Mouse (Mus musculus): ENCODE results near the gene Rdh13. TPM values are rescaled to one million over a fixed set of nuclear protein-coding genes. Genes with fewer than 3 reads are reported as not detected.
A peak's percentile ranks its signal among the peaks of the same experiment; 100 is the strongest.
"Not testable (repeated sequence)": the region's sequence is repeated elsewhere in the genome, so short reads cannot be mapped to it uniquely, and the experiment has no call there.

Gene Rdh13
- polyA plus RNA-seq, 1 experiment from 2014 or later: 25.9 TPM

DNA sequence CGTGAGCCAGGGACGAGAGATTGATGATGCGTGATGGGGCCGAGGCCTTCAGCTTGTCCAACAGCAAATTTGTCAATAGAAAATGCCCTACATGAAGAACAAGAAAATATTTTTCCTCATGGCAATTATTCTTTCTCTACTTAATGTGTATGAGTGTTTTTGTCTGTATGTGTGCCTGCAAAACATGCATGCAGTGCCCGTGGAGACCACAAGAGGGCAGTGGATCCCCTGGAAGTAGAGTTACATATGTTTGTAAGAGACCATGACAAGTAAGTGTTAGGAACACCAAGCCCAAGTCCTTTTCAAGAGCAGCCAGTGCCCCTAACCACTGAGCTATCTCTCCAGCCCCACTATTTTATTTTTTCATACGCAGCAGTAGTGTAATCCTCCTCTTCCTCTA is 13.9 kb downstream of the Rdh13 start:
- Histone ChIP-seq H3K4me3 (no peak overlapping the region), H3K4me2 (replicated peaks) (no peak overlapping the region), H3K27me3 (no peaks in the 10 kb centered on the region), H3K27ac (no peak overlapping the region), H3K9me3 (no peaks in the 10 kb centered on the region), H3K9ac (no peak overlapping the region), H3K36me3 (peaks cover 69% of the 10 kb centered on the region), H3K4me1 (no peaks in the 10 kb centered on the region)
- 80% methylated on average over 6 of the region's 6 CpGs for WGBS
- ATAC-seq (ENCODE audit: insufficient number of reproducible peaks, insufficient read depth, low FRiP score, low TSS enrichment): no peak

DNA sequence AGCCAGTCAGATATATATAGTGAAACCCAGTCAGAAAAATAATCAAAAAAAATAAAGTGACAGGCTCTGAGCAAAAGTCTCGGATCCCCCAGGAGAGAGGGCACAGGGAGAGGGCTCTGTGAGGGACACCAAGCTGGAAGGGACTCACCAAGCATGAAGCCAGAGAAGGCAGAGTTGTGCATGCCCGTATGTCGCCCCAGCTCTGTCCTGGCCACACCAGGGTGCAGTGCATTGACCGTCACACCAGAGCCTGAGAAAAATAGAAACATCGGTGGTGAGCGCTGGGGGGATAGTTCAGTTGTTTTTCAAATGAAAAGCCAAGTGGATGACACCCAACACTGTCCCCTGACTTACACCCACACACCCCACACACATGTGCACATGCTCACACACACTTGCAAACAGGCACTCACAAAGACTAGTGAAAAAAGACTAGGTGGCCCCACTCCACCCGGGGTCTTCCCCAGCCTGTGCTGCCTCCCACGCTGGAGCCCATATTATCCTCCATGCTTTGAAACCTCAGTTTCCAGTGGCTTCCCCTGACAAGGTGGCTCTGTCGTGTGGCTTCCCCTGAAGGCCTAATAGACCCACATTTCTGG is 15.1 kb downstream of the Rdh13 start:
- Histone ChIP-seq H3K27me3 (no peaks in the 10 kb centered on the region), H3K4me3 (no peak overlapping the region), H3K36me3 (peaks cover 74% of the 10 kb centered on the region), H3K9me3 (no peaks in the 10 kb centered on the region), H3K4me1 (no peaks in the 10 kb centered on the region), H3K9ac (no peak overlapping the region), H3K4me2 (replicated peaks) (no peak overlapping the region), H3K27ac (no peak overlapping the region)
- 91% methylated on average over 9 of the region's 9 CpGs for WGBS
- ATAC-seq (ENCODE audit: insufficient number of reproducible peaks, insufficient read depth, low FRiP score, low TSS enrichment): no peak

DNA sequence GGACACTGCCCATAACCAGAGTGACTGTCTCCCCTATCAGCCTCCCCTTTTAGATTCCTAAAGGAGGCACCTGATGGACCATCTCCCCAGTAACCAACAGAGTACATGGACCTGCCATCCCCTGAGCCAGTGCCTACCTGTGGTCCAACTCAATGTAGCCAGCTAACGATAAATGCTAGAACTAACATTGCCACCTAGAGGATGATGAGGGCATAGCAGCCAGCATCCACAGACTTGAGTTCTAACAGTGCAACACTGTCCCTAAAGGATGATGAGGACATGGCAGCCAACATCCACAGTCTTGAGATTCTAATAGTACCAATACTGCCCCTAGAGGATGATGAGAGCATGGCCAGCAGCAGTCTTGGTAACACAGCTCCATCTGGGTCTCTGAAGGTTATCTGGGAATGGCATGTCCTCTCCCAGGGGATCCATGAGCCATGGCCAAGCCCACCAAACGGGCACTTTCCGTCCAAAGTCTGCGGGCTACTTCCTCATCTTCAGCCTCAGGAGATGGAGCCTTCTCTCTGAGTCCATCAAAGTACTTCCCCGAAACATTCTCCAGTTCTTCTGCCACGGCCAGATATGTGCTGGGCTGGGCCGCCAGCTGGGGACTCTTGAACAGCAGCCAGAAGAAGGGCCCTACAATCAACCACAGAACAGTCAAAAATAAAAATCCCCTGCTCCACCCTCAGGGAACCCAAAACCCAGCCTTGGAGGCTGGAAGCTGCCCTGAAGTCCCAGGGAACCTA is 18.1 kb downstream of the Rdh13 start:
- no peak overlapping the region for H3K4me3 ChIP-seq
- H3K36me3 ChIP-seq: peaks cover 60% of the 10 kb centered on the region
- H3K9me3 ChIP-seq: no peaks in the 10 kb centered on the region
- ATAC-seq (ENCODE audit: insufficient number of reproducible peaks, insufficient read depth, low FRiP score, low TSS enrichment): peak; percentile 86
- H3K4me2 ChIP-seq (replicated peaks): no peak overlapping the region
- H3K9ac ChIP-seq: no peak overlapping the region
- H3K27ac ChIP-seq: no peak overlapping the region
- 71% methylated on average over 7 of the region's 7 CpGs for WGBS
- no peaks in the 10 kb centered on the region for H3K4me1 ChIP-seq
- no peaks in the 10 kb centered on the region for H3K27me3 ChIP-seq

DNA sequence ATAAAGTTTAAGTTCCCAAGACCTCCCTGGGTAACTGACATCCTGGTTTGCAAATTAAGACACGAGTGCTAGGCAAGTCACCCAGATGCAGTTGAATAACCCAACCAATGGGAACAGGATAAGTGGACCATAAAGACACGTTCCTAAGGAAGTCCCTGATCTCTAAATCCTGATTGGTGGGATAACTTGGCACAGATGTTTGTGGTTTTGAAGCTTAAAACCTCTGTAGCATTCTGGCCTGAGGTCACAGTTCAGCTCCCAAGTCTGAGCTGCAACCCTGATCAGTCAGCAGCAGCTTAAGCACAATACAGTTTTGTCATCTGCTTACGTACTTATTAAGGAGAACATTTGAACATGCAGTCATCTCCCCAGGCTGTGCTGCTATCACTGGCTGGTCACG is 25.2 kb downstream of the Rdh13 start:
- Histone ChIP-seq H3K4me2 (replicated peaks) (no peak overlapping the region), H3K27ac (no peak overlapping the region), H3K9me3 (no peaks in the 10 kb centered on the region), H3K36me3 (peaks cover 13% of the 10 kb centered on the region), H3K9ac (no peak overlapping the region), H3K27me3 (no peaks in the 10 kb centered on the region), H3K4me1 (no peaks in the 10 kb centered on the region), H3K4me3 (no peak overlapping the region)
- no peak for ATAC-seq (ENCODE audit: insufficient number of reproducible peaks, insufficient read depth, low FRiP score, low TSS enrichment)
- WGBS: 45% methylated on average over 4 of the region's 4 CpGs

DNA sequence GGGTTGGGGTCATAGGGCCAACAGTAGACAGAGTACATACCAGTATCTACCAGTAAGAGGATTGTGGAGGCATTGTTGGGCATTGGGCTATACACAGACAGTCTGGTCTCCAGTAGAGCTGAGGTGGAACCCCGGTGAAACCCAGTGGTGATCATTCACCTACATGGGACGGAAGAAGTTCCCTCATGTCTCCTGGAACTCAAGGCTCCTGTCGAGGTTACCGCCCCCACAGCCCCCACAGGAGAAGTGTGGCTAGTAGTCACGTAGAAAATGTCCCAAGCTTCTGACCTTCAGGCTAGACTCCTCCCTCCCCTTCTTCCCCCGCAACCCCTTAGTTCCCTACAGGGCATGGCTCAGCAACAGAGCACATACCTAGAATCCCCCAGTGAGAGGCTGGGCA is 25.8 kb downstream of the Rdh13 start:
- Histone ChIP-seq H3K27ac (no peak overlapping the region), H3K9ac (no peak overlapping the region), H3K27me3 (no peaks in the 10 kb centered on the region), H3K9me3 (no peaks in the 10 kb centered on the region), H3K4me3 (no peak overlapping the region), H3K4me1 (no peaks in the 10 kb centered on the region), H3K36me3 (peaks cover 9% of the 10 kb centered on the region; the same call in 1 of the 2 replicates), H3K4me2 (replicated peaks) (no peak overlapping the region)
- ATAC-seq (ENCODE audit: insufficient number of reproducible peaks, insufficient read depth, low FRiP score, low TSS enrichment): no peak
- whole genome bisulfite sequencing: 84% methylated on average over 6 of the region's 6 CpGs

DNA sequence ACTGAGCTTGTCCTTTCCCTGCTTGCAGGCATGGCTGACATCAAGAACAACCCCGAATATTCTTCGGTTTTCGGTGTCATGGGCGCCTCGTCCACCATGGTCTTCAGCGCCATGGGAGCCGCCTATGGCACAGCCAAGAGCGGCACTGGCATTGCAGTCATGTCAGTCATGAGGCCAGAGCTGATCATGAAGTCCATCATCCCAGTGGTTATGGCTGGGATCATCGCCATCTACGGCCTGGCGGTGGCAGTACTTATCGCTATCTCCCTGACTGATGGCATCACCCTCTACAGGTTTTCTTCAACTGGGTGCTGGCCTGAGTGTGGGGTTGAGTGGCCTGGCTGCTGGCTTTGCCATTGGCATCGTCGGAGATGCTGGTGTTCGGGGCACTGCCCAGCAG is 33.0 kb downstream of the Rdh13 start:
- H3K9ac ChIP-seq; H3K4me3 ChIP-seq; H3K36me3 ChIP-seq; H3K27me3 ChIP-seq; H3K4me2 ChIP-seq (replicated peaks); H3K4me1 ChIP-seq; ATAC-seq (ENCODE audit: insufficient number of reproducible peaks, insufficient read depth, low FRiP score, low TSS enrichment); H3K9me3 ChIP-seq; H3K27ac ChIP-seq: not testable (repeated sequence)
- 96% methylated on average over 15 of the region's 15 CpGs for WGBS

DNA sequence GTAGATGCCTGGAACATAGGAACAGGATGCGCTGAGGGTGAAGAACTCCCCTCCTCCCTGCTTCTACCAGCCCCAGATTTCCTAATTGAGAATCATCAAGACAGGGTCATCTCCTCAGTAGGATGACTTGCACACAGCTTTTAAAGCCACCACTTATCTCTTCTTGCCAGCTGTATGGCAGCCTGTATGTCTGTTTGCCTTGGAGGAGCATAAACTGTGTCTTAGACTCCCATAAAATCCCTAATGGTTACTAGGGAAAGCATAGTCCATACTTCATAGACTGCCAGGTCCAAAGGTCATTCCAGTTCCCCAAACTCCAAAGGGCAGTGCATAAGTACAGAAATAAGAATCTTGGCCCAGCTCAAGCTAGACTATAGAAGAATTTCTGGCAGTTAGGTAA is 47.7 kb downstream of the Rdh13 start, which contains the start of gene Gp6:
Gene Gp6, minus strand, starts transcription at position 15 of the 400 bp plus-strand sequence.
- ATAC-seq (ENCODE audit: insufficient number of reproducible peaks, insufficient read depth, low FRiP score, low TSS enrichment): no peak
- Histone ChIP-seq H3K27ac (no peak within 1 kb of the TSS), H3K9ac (no peak within 1 kb of the TSS), H3K27me3 (no peaks in the 10 kb centered on the region), H3K9me3 (no peaks in the 10 kb centered on the region), H3K4me2 (replicated peaks) (no peak within 1 kb of the TSS), H3K4me3 (no peak within 1 kb of the TSS), H3K36me3 (no peaks in the 10 kb centered on the region), H3K4me1 (no peaks in the 10 kb centered on the region)
- 86% methylated on average over 1 of the region's 1 CpGs for WGBS

Small RNAs within 50 kb of the gene (microRNA-seq; reads per million reads assigned to microRNA genes)
- gene Gm24605 (not detected), gene Gm24752 (not detected), gene Gm25349 (not detected)

Other genes starting within 250 kb of the Rdh13 start
- not detected in 2 replicates for gene Lilra5, start 207.9 kb downstream of the Rdh13 start, polyA plus RNA-seq (2016; fragmentation: Nextera tagmentation; extraction: Ambion mirVana)
- not detected in 2 replicates for gene Ncr1, start 107.9 kb downstream of the Rdh13 start, polyA plus RNA-seq (2016; fragmentation: Nextera tagmentation; extraction: Ambion mirVana)
- gene Gp6, start 47.9 kb downstream of the Rdh13 start, polyA plus RNA-seq (2016; fragmentation: Nextera tagmentation; extraction: Ambion mirVana): 0.23 and 0.46 TPM in 2 replicates
- 7.2 and 7.3 TPM in 2 replicates for gene Eps8l1, start 15.0 kb upstream of the Rdh13 start, polyA plus RNA-seq (2016; fragmentation: Nextera tagmentation; extraction: Ambion mirVana)
- 65.6 and 68.1 TPM in 2 replicates for gene Ppp1r12c, start 56.0 kb upstream of the Rdh13 start, polyA plus RNA-seq (2016; fragmentation: Nextera tagmentation; extraction: Ambion mirVana)
- gene Tnnt1, start 70.7 kb upstream of the Rdh13 start, polyA plus RNA-seq (2016; fragmentation: Nextera tagmentation; extraction: Ambion mirVana): 114 and 135 TPM in 2 replicates
- 4.4 and 4.6 TPM in 2 replicates for gene Tnni3, start 78.6 kb upstream of the Rdh13 start, polyA plus RNA-seq (2016; fragmentation: Nextera tagmentation; extraction: Ambion mirVana)
- gene Dnaaf3, start 86.8 kb upstream of the Rdh13 start, polyA plus RNA-seq (2016; fragmentation: Nextera tagmentation; extraction: Ambion mirVana): 2.2 and 2.9 TPM in 2 replicates
- gene Syt5, start 101.9 kb upstream of the Rdh13 start, polyA plus RNA-seq (2016; fragmentation: Nextera tagmentation; extraction: Ambion mirVana): 5.9 and 8.8 TPM in 2 replicates
- gene Ptprh, start 158.4 kb upstream of the Rdh13 start, polyA plus RNA-seq (2016; fragmentation: Nextera tagmentation; extraction: Ambion mirVana): not detected in 2 replicates
- 1.9 and 2.2 TPM in 2 replicates for gene Tmem86b, start 185.8 kb upstream of the Rdh13 start, polyA plus RNA-seq (2016; fragmentation: Nextera tagmentation; extraction: Ambion mirVana)
- gene Ppp6r1, start 213.4 kb upstream of the Rdh13 start, polyA plus RNA-seq (2016; fragmentation: Nextera tagmentation; extraction: Ambion mirVana): 10.6 and 11.7 TPM in 2 replicates
- 103 and 107 TPM in 2 replicates for gene Hspbp1, start 239.4 kb upstream of the Rdh13 start, polyA plus RNA-seq (2016; fragmentation: Nextera tagmentation; extraction: Ambion mirVana)
- 2.8 and 3.6 TPM in 2 replicates for gene Brsk1, start 245.0 kb upstream of the Rdh13 start, polyA plus RNA-seq (2016; fragmentation: Nextera tagmentation; extraction: Ambion mirVana)